Mouse (Mus musculus): ENCODE measurements at regions not wholly inside any gene's neighbourhood (a gene's known extent, or its start where the extent isn't known, plus 50 kb on each side); places are given as distances from the start of the nearest gene placed in this dataset.

DNA sequence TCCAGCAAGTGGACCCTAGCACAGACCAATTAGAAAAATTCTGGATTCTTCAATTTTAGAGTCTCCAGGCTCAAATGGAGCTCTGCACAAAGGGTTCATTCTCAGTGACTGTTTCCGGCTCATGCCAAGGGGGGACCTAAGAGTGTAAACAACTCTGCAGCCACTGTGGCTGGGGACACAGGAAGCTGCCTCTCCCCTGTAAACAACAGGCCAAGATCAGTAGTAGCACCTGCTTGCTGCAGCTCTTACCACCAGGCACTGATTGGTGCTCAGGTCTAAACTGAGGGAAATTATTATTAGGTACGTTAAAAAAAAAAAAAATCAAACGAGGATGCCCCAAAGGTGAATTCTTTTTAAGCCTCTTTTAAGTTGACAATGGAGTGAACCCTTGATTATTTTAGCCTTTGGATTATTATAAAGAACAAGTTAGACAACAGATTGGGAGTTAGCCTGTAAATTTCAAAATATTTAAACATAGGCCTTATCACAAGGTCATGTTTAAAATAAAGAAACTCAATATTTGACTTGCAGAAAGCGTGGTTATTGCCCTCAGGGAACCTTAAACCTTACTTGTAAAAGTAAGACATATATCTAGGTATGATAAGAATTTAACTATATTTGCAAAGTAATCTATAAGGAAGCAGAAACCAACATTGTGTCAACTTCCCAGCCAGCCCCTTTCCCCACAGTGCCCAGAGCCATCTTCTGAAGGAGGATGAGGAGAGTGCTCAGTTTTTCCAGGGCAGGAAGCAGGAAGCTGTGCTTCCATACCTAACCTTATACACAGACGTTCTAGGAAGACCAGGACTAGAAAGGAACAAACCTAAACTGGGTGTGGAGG is 104.2 kb upstream of the Fut8 start:
- no peaks in the 10 kb centered on the region for H3K9me3 ChIP-seq (replicated peaks)
- 84% methylated on average over 5 of the region's 5 CpGs for WGBS
- H3K4me2 ChIP-seq: no peak overlapping the region
- H3K4me3 ChIP-seq: no peak overlapping the region
- H3K27me3 ChIP-seq: no peaks in the 10 kb centered on the region
- H3K36me3 ChIP-seq (ENCODE audit: poor library complexity, severe bottlenecking): no peaks in the 10 kb centered on the region
- no peak overlapping the region for H3K27ac ChIP-seq
- ATAC-seq: no peak
- H3K4me1 ChIP-seq: no peaks in the 10 kb centered on the region
- H3K9ac ChIP-seq: no peak overlapping the region

DNA sequence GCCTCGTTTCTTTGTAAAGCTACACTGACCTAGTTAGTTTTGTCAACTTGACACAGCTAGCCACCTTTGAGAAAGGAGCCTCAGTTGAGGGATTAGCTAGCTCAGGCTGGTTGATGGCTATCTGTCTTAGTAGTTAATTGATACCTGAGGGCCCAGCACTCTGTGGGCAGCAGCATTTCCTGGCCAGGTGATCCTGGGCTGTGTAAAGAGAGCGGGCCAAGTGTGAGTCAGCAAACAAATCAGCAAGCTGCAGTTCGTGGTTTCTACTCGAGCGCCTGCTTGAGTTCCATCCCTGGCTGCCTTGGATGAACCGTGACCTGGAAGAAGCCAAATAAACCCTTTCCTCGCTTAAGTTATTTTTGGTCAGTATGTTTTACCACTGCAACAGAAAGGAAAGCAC is 106.6 kb upstream of the Fut8 start:
- H3K4me2 ChIP-seq: no peak overlapping the region
- no peak overlapping the region for H3K27ac ChIP-seq
- no peaks in the 10 kb centered on the region for H3K4me1 ChIP-seq
- WGBS: 67% methylated on average over 7 of the region's 7 CpGs
- H3K27me3 ChIP-seq: no peaks in the 10 kb centered on the region
- no peak overlapping the region for H3K9ac ChIP-seq
- H3K36me3 ChIP-seq (ENCODE audit: poor library complexity, severe bottlenecking): no peaks in the 10 kb centered on the region
- ATAC-seq: no peak
- H3K9me3 ChIP-seq (replicated peaks): no peaks in the 10 kb centered on the region
- H3K4me3 ChIP-seq: no peak overlapping the region

DNA sequence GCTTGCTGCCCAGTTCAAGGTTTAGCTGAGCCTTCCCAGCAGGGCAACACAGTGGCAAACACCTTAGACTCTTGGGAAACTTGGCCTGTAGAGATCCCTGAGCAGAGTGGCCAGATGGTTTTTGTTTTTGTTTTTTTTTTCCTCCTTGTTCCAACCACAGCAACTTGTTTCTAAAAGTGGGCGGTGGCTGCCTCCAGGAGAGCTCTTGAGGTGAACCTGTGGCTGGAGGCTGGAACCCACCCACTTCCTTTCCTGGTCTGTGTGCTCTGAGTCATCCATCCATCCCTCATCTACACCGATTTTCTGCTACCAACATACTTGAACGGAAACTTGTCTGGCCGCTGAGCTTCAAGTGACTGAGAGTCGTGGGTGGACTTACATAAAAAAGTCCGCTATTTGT is 107.4 kb upstream of the Fut8 start:
- no peak overlapping the region for H3K27ac ChIP-seq
- ATAC-seq: no peak
- H3K9me3 ChIP-seq (replicated peaks): no peaks in the 10 kb centered on the region
- H3K36me3 ChIP-seq (ENCODE audit: poor library complexity, severe bottlenecking): no peaks in the 10 kb centered on the region
- H3K4me2 ChIP-seq: no peak overlapping the region
- no peaks in the 10 kb centered on the region for H3K27me3 ChIP-seq
- H3K4me1 ChIP-seq: no peaks in the 10 kb centered on the region
- no peak overlapping the region for H3K9ac ChIP-seq
- H3K4me3 ChIP-seq: no peak overlapping the region
- 81% methylated on average over 6 of the region's 6 CpGs for WGBS

DNA sequence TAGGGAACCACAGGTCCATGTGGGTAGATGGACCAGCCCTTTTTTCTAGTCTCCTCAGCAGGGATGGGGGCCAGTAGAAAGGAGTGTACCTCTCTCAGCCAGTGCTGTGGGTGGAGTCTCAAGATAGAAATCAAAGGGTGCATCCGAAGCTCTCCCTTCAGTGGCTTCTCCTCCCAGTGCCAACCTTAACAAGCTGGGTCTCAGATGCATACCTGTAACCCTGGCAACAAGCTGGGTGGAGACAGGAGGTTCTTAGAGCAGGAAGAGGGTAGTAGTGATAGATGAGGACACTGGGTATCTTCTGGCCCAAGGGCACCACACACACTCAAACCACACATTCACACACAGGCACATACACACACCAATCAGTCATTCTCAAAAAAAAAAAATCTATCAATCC is 113.7 kb upstream of the Fut8 start:
- Histone ChIP-seq H3K4me2 (no peak overlapping the region), H3K9ac (no peak overlapping the region), H3K4me1 (no peaks in the 10 kb centered on the region), H3K36me3 (ENCODE audit: poor library complexity, severe bottlenecking) (no peaks in the 10 kb centered on the region), H3K27me3 (no peaks in the 10 kb centered on the region), H3K4me3 (no peak overlapping the region), H3K9me3 (replicated peaks) (no peaks in the 10 kb centered on the region), H3K27ac (no peak overlapping the region)
- WGBS: 15% methylated on average over 1 of the region's 1 CpGs
- no peak for ATAC-seq

DNA sequence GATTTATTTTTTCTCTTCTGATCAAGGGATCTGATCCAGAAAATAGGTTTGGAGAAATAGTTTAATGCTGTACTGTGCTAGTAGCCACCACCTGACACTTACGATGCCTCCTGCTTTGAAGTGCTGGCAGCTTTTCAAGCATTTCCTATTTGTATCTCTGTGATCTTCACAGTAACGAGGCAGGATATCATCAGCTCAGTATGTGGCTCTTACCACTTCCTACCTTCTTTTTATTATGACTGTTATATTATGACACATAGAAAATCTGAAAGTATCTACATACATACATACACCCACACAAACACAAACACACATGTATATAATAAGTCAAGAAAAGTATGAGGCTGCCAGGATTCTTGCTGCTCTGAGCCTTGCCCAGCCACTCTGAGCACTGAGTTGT is 124.4 kb upstream of the Fut8 start:
- no peak overlapping the region for H3K4me2 ChIP-seq
- no peak for ATAC-seq
- no peaks in the 10 kb centered on the region for H3K4me1 ChIP-seq
- H3K4me3 ChIP-seq: no peak overlapping the region
- WGBS: 74% methylated on average over 2 of the region's 2 CpGs
- H3K9ac ChIP-seq: no peak overlapping the region
- no peak overlapping the region for H3K27ac ChIP-seq
- H3K27me3 ChIP-seq: no peaks in the 10 kb centered on the region
- no peaks in the 10 kb centered on the region for H3K9me3 ChIP-seq (replicated peaks)
- H3K36me3 ChIP-seq (ENCODE audit: poor library complexity, severe bottlenecking): no peaks in the 10 kb centered on the region

DNA sequence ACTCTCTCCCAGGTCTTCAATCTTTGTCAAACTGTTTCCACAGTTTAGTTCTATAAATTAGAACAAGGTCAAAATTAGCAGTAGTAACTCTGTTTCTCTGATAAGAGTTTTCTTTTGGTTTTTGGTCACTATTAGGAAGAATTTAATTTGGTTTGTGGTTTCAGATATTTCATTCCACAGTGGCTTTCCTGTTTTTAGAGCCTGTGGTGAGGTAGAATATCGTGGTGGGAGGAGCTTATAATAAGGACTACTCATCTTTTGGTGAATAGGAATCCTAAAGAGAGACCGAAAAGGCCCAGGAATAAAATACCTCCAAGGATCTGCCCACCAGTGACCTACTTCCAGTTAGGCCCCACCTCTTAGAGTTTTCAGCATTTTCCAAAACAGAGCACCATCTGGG is 125.8 kb upstream of the Fut8 start:
- ATAC-seq: no peak
- H3K36me3 ChIP-seq (ENCODE audit: poor library complexity, severe bottlenecking): no peaks in the 10 kb centered on the region
- H3K27ac ChIP-seq: no peak overlapping the region
- no peak overlapping the region for H3K9ac ChIP-seq
- no peak overlapping the region for H3K4me2 ChIP-seq
- 86% methylated on average over 2 of the region's 2 CpGs for WGBS
- no peaks in the 10 kb centered on the region for H3K4me1 ChIP-seq
- no peaks in the 10 kb centered on the region for H3K27me3 ChIP-seq
- H3K9me3 ChIP-seq (replicated peaks): no peaks in the 10 kb centered on the region
- no peak overlapping the region for H3K4me3 ChIP-seq

DNA sequence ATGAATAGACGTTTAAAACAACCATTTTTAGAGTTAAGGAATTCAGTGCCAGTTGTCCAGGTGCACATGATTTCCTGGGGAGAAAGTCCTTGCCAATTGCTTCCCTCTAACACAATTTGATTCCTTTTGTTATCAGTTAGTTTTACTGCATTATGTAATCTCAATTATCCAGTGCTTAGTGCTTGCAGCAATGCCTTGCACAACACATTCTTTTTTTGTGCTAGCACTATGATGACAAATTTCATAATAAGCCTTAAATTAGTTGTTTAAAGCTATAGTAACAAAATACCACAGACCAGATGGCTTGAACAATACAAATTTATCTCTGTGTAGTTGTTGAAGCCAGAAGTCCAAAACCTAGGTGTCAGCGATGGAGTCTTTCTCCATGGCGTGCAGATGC is 130.7 kb upstream of the Fut8 start:
- H3K4me3 ChIP-seq: no peak overlapping the region
- H3K4me2 ChIP-seq: no peak overlapping the region
- no peaks in the 10 kb centered on the region for H3K9me3 ChIP-seq (replicated peaks)
- ATAC-seq: no peak
- WGBS: 88% methylated on average over 3 of the region's 3 CpGs
- no peaks in the 10 kb centered on the region for H3K4me1 ChIP-seq
- no peak overlapping the region for H3K9ac ChIP-seq
- no peaks in the 10 kb centered on the region for H3K36me3 ChIP-seq (ENCODE audit: poor library complexity, severe bottlenecking)
- H3K27ac ChIP-seq: no peak overlapping the region
- no peaks in the 10 kb centered on the region for H3K27me3 ChIP-seq

DNA sequence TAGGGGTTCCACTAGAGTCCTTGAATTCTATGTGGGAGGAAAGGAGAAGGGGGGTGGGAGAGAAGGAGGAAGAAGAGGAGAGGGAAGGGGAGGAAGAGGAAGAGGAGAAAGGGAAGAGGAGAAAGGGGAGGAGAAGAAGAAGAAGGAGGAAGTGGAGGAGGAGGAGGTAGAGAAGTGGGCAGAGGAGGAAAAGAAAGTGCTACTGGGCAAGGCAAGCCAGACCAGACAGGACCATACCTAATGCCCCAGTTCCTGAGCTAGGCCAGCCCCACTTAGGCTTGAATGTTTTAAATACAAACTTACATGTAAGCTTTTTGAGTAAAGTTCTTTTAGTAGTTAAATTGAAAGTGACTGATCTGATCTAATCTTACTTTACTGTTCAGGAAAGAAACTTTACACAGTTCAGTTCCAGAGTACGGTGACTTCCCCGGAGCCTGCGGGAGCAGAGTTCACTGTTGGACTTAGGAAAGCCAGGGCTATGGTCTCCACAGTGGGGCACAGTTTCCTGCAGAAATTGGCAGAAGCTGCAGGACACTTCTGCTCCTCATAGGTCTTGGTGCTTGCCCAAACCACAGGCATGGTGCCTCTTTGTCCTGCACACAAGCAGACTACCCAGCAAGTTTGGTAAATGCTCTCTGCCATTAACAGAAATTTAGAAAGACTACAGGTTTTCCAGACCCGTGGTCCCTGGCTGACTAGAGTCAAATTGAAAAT is 131.9 kb upstream of the Fut8 start:
- 88% methylated on average over 4 of the region's 4 CpGs for WGBS
- no peak for ATAC-seq
- Histone ChIP-seq H3K36me3 (ENCODE audit: poor library complexity, severe bottlenecking) (no peaks in the 10 kb centered on the region), H3K4me1 (no peaks in the 10 kb centered on the region), H3K27ac (no peak overlapping the region), H3K4me3 (no peak overlapping the region), H3K27me3 (no peaks in the 10 kb centered on the region), H3K9ac (no peak overlapping the region), H3K9me3 (replicated peaks) (no peaks in the 10 kb centered on the region), H3K4me2 (no peak overlapping the region)

DNA sequence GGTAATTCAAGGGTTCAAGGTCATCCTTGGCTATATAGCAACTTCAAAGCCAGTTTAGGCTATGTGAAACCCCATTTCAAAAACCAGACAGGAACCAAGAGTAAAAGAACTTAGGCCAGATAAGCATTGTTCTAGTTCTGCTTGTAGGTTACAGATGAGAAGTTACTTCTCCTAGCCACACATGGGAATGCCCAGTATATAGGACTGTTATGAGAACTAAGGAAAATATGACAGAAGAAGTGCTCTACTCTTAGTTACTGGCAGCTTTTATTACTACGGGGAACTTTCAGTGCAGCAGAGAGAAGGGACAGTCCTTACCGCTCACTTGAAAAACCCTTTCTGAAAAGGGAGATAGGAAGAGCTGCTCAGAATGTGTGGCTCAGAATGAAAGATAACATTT is 137.4 kb upstream of the Fut8 start:
- Histone ChIP-seq H3K36me3 (ENCODE audit: poor library complexity, severe bottlenecking) (no peaks in the 10 kb centered on the region), H3K27me3 (no peaks in the 10 kb centered on the region), H3K4me3 (no peak overlapping the region), H3K4me1 (no peaks in the 10 kb centered on the region), H3K4me2 (no peak overlapping the region), H3K27ac (no peak overlapping the region), H3K9me3 (replicated peaks) (no peaks in the 10 kb centered on the region), H3K9ac (no peak overlapping the region)
- ATAC-seq: no peak
- WGBS: 94% methylated on average over 2 of the region's 2 CpGs

DNA sequence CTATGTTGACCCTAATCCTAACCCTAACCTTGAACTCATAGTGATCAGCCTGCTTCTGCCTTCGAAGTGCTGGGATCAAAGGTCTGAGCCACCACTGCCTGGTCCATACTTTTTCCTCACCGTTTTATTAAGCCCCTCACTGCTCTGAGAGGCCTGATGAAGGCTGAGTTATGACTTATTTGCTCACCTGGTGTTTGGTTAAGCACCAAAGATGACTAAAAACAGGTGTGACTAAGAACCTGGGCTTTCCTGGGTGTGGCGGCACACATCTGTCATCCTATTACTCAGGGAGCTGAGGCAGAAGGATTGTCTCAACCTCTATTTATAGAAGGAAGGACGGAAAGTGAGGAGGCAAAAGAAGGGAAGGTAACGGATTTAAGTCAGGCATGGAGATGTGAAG is 137.5 kb upstream of the Max start:
- H3K27ac ChIP-seq: no peak overlapping the region
- H3K36me3 ChIP-seq (ENCODE audit: poor library complexity, severe bottlenecking): no peaks in the 10 kb centered on the region
- H3K9ac ChIP-seq: no peak overlapping the region
- no peaks in the 10 kb centered on the region for H3K27me3 ChIP-seq
- H3K4me2 ChIP-seq: no peak overlapping the region
- 92% methylated on average over 5 of the region's 5 CpGs for WGBS
- no peak overlapping the region for H3K4me3 ChIP-seq
- H3K9me3 ChIP-seq (replicated peaks): no peaks in the 10 kb centered on the region
- no peaks in the 10 kb centered on the region for H3K4me1 ChIP-seq
- ATAC-seq: no peak

DNA sequence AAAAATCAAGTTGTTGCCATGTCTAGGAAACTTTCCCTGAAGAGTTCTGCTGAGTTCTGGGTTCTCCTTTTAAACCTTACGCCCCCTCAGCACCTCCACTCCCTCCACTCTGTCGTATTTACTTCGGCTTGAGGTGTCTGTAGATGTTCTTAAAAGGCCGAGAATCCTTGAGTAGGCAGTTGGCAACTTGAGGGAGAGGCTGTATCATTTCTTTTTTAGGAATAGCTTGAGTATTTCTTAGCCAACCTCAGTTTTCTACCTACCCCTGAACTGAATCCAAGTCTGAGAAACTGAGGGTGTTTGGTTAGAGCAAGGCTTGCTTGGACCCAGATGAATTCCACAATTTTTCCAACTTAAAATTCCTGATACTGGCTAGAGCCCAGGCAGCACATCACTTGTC is 136.8 kb upstream of the Max start:
- H3K4me2 ChIP-seq: no peak overlapping the region
- H3K9me3 ChIP-seq (replicated peaks): no peaks in the 10 kb centered on the region
- no peaks in the 10 kb centered on the region for H3K4me1 ChIP-seq
- 93% methylated on average over 4 of the region's 4 CpGs for WGBS
- no peak overlapping the region for H3K9ac ChIP-seq
- no peak overlapping the region for H3K4me3 ChIP-seq
- no peak overlapping the region for H3K27ac ChIP-seq
- H3K36me3 ChIP-seq (ENCODE audit: poor library complexity, severe bottlenecking): no peaks in the 10 kb centered on the region
- ATAC-seq: no peak
- H3K27me3 ChIP-seq: no peaks in the 10 kb centered on the region

DNA sequence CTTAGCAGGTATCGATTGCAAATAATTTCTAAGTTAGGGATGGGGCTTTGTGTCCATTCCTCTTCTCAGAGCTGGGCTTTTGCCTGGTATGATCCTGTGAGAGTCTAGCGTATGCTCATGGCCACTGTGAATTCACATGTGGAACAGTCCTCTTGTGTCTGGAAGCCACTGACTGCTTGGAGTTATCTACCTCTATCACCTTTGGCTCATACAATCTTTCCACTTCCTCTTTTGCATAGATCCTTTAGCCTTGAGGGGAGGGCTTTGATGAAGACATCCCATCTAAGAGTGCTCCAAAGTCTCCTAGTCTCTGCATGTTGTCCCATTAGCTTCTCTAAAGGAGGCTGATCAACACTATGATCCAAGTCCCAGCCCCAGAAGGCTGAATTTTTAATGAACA is 135.8 kb upstream of the Max start:
- Histone ChIP-seq H3K27ac (no peak overlapping the region), H3K9ac (no peak overlapping the region), H3K4me1 (no peaks in the 10 kb centered on the region), H3K4me2 (no peak overlapping the region), H3K36me3 (ENCODE audit: poor library complexity, severe bottlenecking) (no peaks in the 10 kb centered on the region), H3K27me3 (no peaks in the 10 kb centered on the region), H3K9me3 (replicated peaks) (no peaks in the 10 kb centered on the region), H3K4me3 (no peak overlapping the region)
- ATAC-seq: no peak
- 97% methylated on average over 2 of the region's 2 CpGs for WGBS

DNA sequence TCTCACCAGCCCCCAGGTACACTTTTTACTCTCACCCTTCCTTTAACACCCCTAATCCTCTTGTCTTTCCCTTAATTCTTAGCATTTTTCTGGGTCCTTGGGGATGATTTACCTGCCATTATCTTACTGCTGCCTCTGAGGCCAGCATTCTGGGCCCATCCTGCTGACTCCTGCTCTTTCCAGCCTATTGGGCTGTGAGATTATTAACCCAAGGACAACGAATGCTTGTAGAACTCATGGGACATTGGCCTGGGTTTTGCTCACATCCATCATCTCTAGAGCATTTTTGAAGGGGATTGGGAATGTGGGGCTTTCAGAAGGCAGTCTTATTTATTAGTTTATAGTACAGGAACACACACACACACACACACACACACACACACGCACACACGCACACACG is 134.5 kb upstream of the Max start:
- H3K27me3 ChIP-seq: no peaks in the 10 kb centered on the region
- H3K4me2 ChIP-seq: no peak overlapping the region
- no peak overlapping the region for H3K9ac ChIP-seq
- no peak overlapping the region for H3K27ac ChIP-seq
- H3K4me3 ChIP-seq: no peak overlapping the region
- H3K36me3 ChIP-seq (ENCODE audit: poor library complexity, severe bottlenecking): no peaks in the 10 kb centered on the region
- WGBS: 92% methylated on average over 4 of the region's 4 CpGs
- H3K4me1 ChIP-seq: no peaks in the 10 kb centered on the region
- ATAC-seq: no peak
- no peaks in the 10 kb centered on the region for H3K9me3 ChIP-seq (replicated peaks)

Measured in forebrain, embryonic 13.5 days (tissue).